Mouse (Mus musculus) gastrocnemius, postnatal 36 days (tissue): Measurements from ENCODE around the gene Khdc1a. TPM values are rescaled to one million over a fixed set of nuclear protein-coding genes. Genes with fewer than 3 reads are reported as not detected.

Source experiments
- DNase-seq, 2 experiments: peaks; one replicate each; pipeline ENCODE4 v3.0.0; 2022
- intact Hi-C: fragments of 180-260 bp; cut with DNase I; formaldehyde crosslinking; loops from one replicate; pipeline ENCODE4 v1.15.1; 2025
- total RNA-seq, 2 experiments: library from RNA; stranded (reverse); gene quantifications; 2 replicates each; pipeline ENCODE4 v1.2.3; 2021

Khdc1a gene
- total RNA-seq, 2 experiments from 2014 or later: not detected

DNA sequence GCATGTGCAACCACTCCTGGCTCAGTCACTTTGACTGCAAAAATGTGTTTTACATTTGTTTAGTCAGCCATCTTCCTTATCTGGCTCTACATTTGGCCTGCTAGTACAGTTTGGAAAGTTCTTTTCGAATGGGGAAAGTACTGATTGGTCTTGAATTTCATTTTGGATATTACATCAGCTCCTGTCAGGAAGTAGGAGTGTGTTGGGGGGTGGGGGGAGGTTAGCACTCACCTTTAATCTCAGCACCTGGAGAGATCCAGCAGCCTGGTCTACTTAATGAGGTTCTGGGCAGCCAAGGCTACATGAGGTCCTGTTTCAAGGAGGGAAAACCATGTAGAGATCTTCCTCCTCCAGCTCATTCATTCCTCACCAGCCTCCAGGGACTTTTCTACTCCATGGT is 33.8 kb downstream of the Khdc1a start, which contains the start of gene Khdc1b:
Gene Khdc1b (plus strand): TSS at position 301 of the 400 bp plus-strand sequence.
- no peak for DNase-seq
- intact Hi-C loops: no loop called here

GRCm38 (mm10) chr1:21391138-21391671 is 41.8 kb downstream of the Khdc1a start:
- intact Hi-C loops: no loop called here
- no peak for DNase-seq

Other genes with a start within 250 kb of the Khdc1a start
- 1 to 10 TPM in 1 of 2 experiments, under 1 TPM in 1; 0.71 to 1.2 TPM for gene Tmem14a, start 131.1 kb upstream of the Khdc1a start, total RNA-seq
- under 1 TPM in 1 of 2 experiments, not detected in 1; 0.37 TPM for gene Gsta3, start 109.1 kb upstream of the Khdc1a start, total RNA-seq
- not detected for gene Khdc1c, start 18.7 kb downstream of the Khdc1a start, total RNA-seq
- gene Khdc1b, start 33.9 kb downstream of the Khdc1a start, total RNA-seq: not detected